Mouse (Mus musculus): ENCODE results near the gene Megf9.

GRCm38 (mm10) chr4:70496978-70497377 is 37.8 kb downstream of the Megf9 start:
- TF ChIP-seq EP300 (IDR thresholded peaks at IDR 0.05; ENCODE audit: low read depth) (no peak), CTCF (IDR thresholded peaks at IDR 0.05; ENCODE audit: low read depth) (no peak)

Measured in liver, embryonic 14.5 days (tissue).